Mouse (Mus musculus): Measurements from ENCODE around the gene Slc25a16.

The Slc25a16 gene

GRCm38 (mm10) chr10:62965796-62966195, 45.4 kb downstream of the Slc25a16 start:
- TF ChIP-seq POU5F1 (IDR thresholded peaks at IDR 0.05; ENCODE audit: borderline replicate concordance, low read length) (no peak), CTCF (conservative IDR thresholded peaks at IDR 0.05; ENCODE audit: low read length) (no peak), NANOG (IDR thresholded peaks at IDR 0.05; ENCODE audit: borderline replicate concordance, low read length) (no peak)

GRCm38 (mm10) chr10:62966291-62966690, 45.9 kb downstream of the Slc25a16 start:
- H3K4me3 ChIP-seq (replicated peaks; ENCODE audit: low read length): no peak overlapping the region
- H3K27me3 ChIP-seq (ENCODE audit: insufficient read depth, low read length): no peaks in the 10 kb centered on the region
- H3K9me3 ChIP-seq (ENCODE audit: low read length): peaks cover 41% of the 10 kb centered on the region
- TF ChIP-seq CTCF (conservative IDR thresholded peaks at IDR 0.05; ENCODE audit: low read length) (no peak), NANOG (IDR thresholded peaks at IDR 0.05; ENCODE audit: borderline replicate concordance, low read length) (no peak), POU5F1 (IDR thresholded peaks at IDR 0.05; ENCODE audit: borderline replicate concordance, low read length) (no peak)
- no peaks in the 10 kb centered on the region for H3K4me1 ChIP-seq (replicated peaks; ENCODE audit: low read depth, low read length)
- H3K36me3 ChIP-seq (ENCODE audit: insufficient read depth, low read length): peaks cover 95% of the 10 kb centered on the region

More at GRCm38 (mm10) chr10:62965796-62966195, 45.4 kb downstream of the Slc25a16 start:
- no peak overlapping the region for H3K4me3 ChIP-seq (replicated peaks; ENCODE audit: low read length)
- H3K9me3 ChIP-seq (ENCODE audit: low read length): peaks cover 39% of the 10 kb centered on the region
- no peaks in the 10 kb centered on the region for H3K4me1 ChIP-seq (replicated peaks; ENCODE audit: low read depth, low read length)
- H3K27me3 ChIP-seq (ENCODE audit: insufficient read depth, low read length): no peaks in the 10 kb centered on the region
- peaks cover 95% of the 10 kb centered on the region for H3K36me3 ChIP-seq (ENCODE audit: insufficient read depth, low read length)

- Histone ChIP-seq H3K4me1 (replicated peaks; ENCODE audit: low read depth, low read length) (no peaks in the 10 kb centered on the region), H3K9me3 (ENCODE audit: low read length) (peaks cover 51% of the 10 kb centered on the region), H3K36me3 (ENCODE audit: insufficient read depth, low read length) (peaks cover 82% of the 10 kb centered on the region), H3K4me3 (replicated peaks; ENCODE audit: low read length) (no peak overlapping the region), H3K27me3 (ENCODE audit: insufficient read depth, low read length) (no peaks in the 10 kb centered on the region)
- no peak for TF ChIP-seq NANOG (IDR thresholded peaks at IDR 0.05; ENCODE audit: borderline replicate concordance, low read length)
- no peak for TF ChIP-seq CTCF (conservative IDR thresholded peaks at IDR 0.05; ENCODE audit: low read length)
- no peak for TF ChIP-seq POU5F1 (IDR thresholded peaks at IDR 0.05; ENCODE audit: borderline replicate concordance, low read length)
Measured at GRCm38 (mm10) chr10:62971821-62972220, 51.4 kb downstream of the Slc25a16 start.

DNA sequence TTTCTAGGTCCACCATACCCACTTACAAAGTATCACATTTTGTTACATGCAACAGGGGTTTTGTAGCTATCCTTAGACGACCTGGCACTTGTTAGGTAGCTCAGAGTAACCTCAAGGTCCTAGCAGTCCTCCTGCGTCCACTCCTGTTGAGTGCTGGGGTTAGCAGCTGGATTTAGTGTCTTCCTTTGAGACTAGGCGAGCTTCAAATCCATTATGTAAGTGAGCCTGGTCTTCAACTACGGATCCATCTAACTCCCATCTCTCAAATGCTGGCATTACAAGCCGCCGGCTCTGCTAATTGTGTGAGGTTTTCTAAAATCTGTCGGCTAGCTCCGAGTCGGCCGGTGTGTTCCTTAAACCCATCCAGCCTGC, 59.2 kb downstream of the Slc25a16 start:
- H3K27me3 ChIP-seq (ENCODE audit: insufficient read depth, low read length): peaks cover 7% of the 10 kb centered on the region
- TF ChIP-seq NANOG (IDR thresholded peaks at IDR 0.05; ENCODE audit: borderline replicate concordance, low read length) (no peak), POU5F1 (IDR thresholded peaks at IDR 0.05; ENCODE audit: borderline replicate concordance, low read length) (no peak), CTCF (conservative IDR thresholded peaks at IDR 0.05; ENCODE audit: low read length) (no peak)
- peaks cover 38% of the 10 kb centered on the region for H3K4me1 ChIP-seq (replicated peaks; ENCODE audit: low read depth, low read length)
- H3K9me3 ChIP-seq (ENCODE audit: low read length): no peaks in the 10 kb centered on the region
- H3K36me3 ChIP-seq (ENCODE audit: insufficient read depth, low read length): peaks cover 29% of the 10 kb centered on the region
- H3K4me3 ChIP-seq (replicated peaks; ENCODE audit: low read length): peak overlapping the region; percentile 95

- Histone ChIP-seq H3K9me3 (ENCODE audit: low read length) (no peaks in the 10 kb centered on the region), H3K36me3 (ENCODE audit: insufficient read depth, low read length) (peaks cover 34% of the 10 kb centered on the region), H3K4me1 (replicated peaks; ENCODE audit: low read depth, low read length) (peaks cover 44% of the 10 kb centered on the region), H3K4me3 (replicated peaks; ENCODE audit: low read length) (peak within 1 kb of the TSS; percentile 95), H3K27me3 (ENCODE audit: insufficient read depth, low read length) (peaks cover 7% of the 10 kb centered on the region)
- TF ChIP-seq CTCF (conservative IDR thresholded peaks at IDR 0.05; ENCODE audit: low read length): no peak
- TF ChIP-seq NANOG (IDR thresholded peaks at IDR 0.05; ENCODE audit: borderline replicate concordance, low read length): no peak
- no peak for TF ChIP-seq POU5F1 (IDR thresholded peaks at IDR 0.05; ENCODE audit: borderline replicate concordance, low read length)
Measured at GRCm38 (mm10) chr10:62980039-62980954, 59.9 kb downstream of the Slc25a16 start, which contains the start of gene Rufy2. Rufy2 (plus strand) TSS chr10:62980223.

DNA sequence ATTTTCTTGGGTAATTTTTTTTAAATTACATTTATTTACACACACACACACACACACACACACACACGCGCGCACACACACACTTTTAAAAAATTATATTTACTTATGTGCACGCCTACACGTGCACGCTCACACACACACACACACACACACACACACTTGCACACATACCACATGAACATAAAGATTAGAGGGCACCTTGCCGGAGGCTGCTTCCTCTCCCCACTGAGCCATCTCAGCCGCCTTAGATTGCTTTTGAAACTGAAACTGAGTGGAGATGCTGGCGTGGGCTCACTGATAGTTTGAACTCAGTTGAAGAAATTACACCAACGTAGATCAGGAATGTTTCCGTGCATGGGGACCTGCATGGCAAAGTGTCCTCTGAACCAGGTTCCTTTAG, 63.6 kb downstream of the Slc25a16 start:
- H3K36me3 ChIP-seq (ENCODE audit: insufficient read depth, low read length): peaks cover 40% of the 10 kb centered on the region
- no peaks in the 10 kb centered on the region for H3K9me3 ChIP-seq (ENCODE audit: low read length)
- peaks cover 2% of the 10 kb centered on the region for H3K27me3 ChIP-seq (ENCODE audit: insufficient read depth, low read length)
- no peak overlapping the region for H3K4me3 ChIP-seq (replicated peaks; ENCODE audit: low read length)
- TF ChIP-seq CTCF (conservative IDR thresholded peaks at IDR 0.05; ENCODE audit: low read length): no peak
- no peak for TF ChIP-seq POU5F1 (IDR thresholded peaks at IDR 0.05; ENCODE audit: borderline replicate concordance, low read length)
- TF ChIP-seq NANOG (IDR thresholded peaks at IDR 0.05; ENCODE audit: borderline replicate concordance, low read length): no peak
- H3K4me1 ChIP-seq (replicated peaks; ENCODE audit: low read depth, low read length): peaks cover 65% of the 10 kb centered on the region

GRCm38 (mm10) chr10:62984495-62984894, 64.1 kb downstream of the Slc25a16 start:
- Histone ChIP-seq H3K27me3 (ENCODE audit: insufficient read depth, low read length) (no peaks in the 10 kb centered on the region), H3K36me3 (ENCODE audit: insufficient read depth, low read length) (peaks cover 44% of the 10 kb centered on the region), H3K4me3 (replicated peaks; ENCODE audit: low read length) (no peak overlapping the region), H3K9me3 (ENCODE audit: low read length) (no peaks in the 10 kb centered on the region), H3K4me1 (replicated peaks; ENCODE audit: low read depth, low read length) (peaks cover 63% of the 10 kb centered on the region)
- TF ChIP-seq CTCF (conservative IDR thresholded peaks at IDR 0.05; ENCODE audit: low read length): no peak
- TF ChIP-seq POU5F1 (IDR thresholded peaks at IDR 0.05; ENCODE audit: borderline replicate concordance, low read length): no peak
- no peak for TF ChIP-seq NANOG (IDR thresholded peaks at IDR 0.05; ENCODE audit: borderline replicate concordance, low read length)

- no peak overlapping the region for H3K4me3 ChIP-seq (replicated peaks; ENCODE audit: low read length)
- TF ChIP-seq CTCF (conservative IDR thresholded peaks at IDR 0.05; ENCODE audit: low read length): peak; percentile 100
- TF ChIP-seq POU5F1 (IDR thresholded peaks at IDR 0.05; ENCODE audit: borderline replicate concordance, low read length): no peak
- H3K4me1 ChIP-seq (replicated peaks; ENCODE audit: low read depth, low read length): peaks cover 60% of the 10 kb centered on the region
- no peaks in the 10 kb centered on the region for H3K27me3 ChIP-seq (ENCODE audit: insufficient read depth, low read length)
- H3K36me3 ChIP-seq (ENCODE audit: insufficient read depth, low read length): peaks cover 63% of the 10 kb centered on the region
- no peaks in the 10 kb centered on the region for H3K9me3 ChIP-seq (ENCODE audit: low read length)
Measured at GRCm38 (mm10) chr10:62987341-62987740, 66.9 kb downstream of the Slc25a16 start.

Measured in E14TG2a.4 (cell line).